ENCODE assay signal across 8 mouse cellular contexts in the genomic region with DNA sequence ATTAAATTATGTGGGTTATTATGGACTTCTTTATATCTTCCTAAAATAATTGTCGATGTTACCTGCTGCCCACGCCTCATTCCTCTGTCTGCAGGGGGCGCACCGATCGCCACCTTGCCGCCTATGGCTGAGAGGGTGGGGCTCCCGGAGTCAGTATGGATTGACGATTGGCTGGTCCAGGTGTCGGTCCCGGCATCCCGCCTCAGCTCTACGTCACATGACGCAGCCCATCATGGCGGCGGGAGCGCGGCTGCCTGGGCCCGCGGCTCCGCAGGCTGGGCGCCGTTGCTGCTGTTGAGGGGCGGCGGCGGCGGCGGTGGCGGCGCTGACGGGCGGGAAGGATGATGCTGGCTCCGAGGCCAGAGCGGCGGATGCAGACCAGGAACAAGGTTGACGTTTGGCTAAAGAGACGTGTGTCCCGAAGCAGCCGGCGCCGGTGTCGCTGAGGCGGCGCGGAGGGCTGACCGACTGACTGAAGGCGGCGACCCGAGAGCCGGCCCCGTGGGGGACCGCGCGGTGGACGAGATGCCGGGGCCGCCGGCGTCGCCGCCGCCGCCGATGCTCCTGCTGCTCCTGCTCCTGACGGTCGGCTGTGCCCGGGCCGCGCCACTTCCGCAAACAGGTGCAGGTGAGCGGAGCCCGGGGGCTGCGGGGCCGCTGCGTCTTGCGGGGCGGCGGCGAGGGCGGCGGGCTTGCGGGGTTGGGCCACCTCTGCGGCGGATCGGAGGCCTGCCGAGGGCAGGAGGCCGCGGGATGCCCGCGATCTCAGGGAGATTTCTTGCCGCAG. TPM values are rescaled to one million over a fixed set of nuclear protein-coding genes. Genes with fewer than 3 reads are reported as not detected.
DNase-seq lines count a peak whose midpoint lies in the region; ATAC-seq lines count a peak whose summit lies in the region.

A gene (plus strand): TSS at position 288 of the 787 bp plus-strand sequence.

- peak within 1 kb of the TSS; percentile 92 for H3K9ac ChIP-seq in heart, embryonic 14.5 days (ENCODE audit: low read length)
- H3K9ac ChIP-seq in liver, embryonic 13.5 days: peak within 1 kb of the TSS; percentile 97
- H3K9ac ChIP-seq in stomach, embryonic 16.5 days (ENCODE audit: low read length): peak within 1 kb of the TSS; percentile 89

- peak within 1 kb of the TSS; percentile 65 for H3K27ac ChIP-seq in brown adipose tissue, adult 24 weeks (replicated peaks; ENCODE audit: low read depth, low read length)
- peak within 1 kb of the TSS in 1 of 2 experiments; percentile 75; a peak in 2 of 4 replicates for H3K27ac ChIP-seq in heart, embryonic 14.5 days (replicated peaks in 1 of 2; ENCODE audit: control insufficient read depth in 1 of 2, insufficient read depth in 1 of 2, low read depth in 2 of 2, low read length in 2 of 2)
- peak within 1 kb of the TSS; percentile 79 for H3K27ac ChIP-seq in liver, embryonic 13.5 days
- H3K27ac ChIP-seq in stomach, embryonic 16.5 days (ENCODE audit: low read length): peak within 1 kb of the TSS; percentile 57

- under 1% methylated on average over 70 of the region's 90 CpGs for WGBS in heart, embryonic 14.5 days
- WGBS in liver, embryonic 13.5 days (ENCODE audit: insufficient replicate concordance): under 1% methylated on average over 86 of the region's 90 CpGs
- under 1% methylated on average over 88 of the region's 90 CpGs for WGBS in stomach, embryonic 16.5 days

- peak within 1 kb of the TSS; percentile 87 for H3K4me3 ChIP-seq in brown adipose tissue, adult 24 weeks (ENCODE audit: insufficient read depth, low read depth, low read length)
- H3K4me3 ChIP-seq in heart, embryonic 14.5 days (ENCODE audit: control insufficient read depth in 1 of 2, insufficient read depth in 1 of 2, low read depth in 1 of 2, low read length in 2 of 2): peak within 1 kb of the TSS; percentile 60 to 98
- H3K4me3 ChIP-seq in liver, embryonic 13.5 days (replicated peaks): peak within 1 kb of the TSS; percentile 99
- peak within 1 kb of the TSS; percentile 80 for H3K4me3 ChIP-seq in stomach, embryonic 16.5 days (replicated peaks; ENCODE audit: low read length)

- DNase-seq in CD4-positive, CD25-positive, alpha-beta regulatory T cell, adult 2 months (ENCODE audit: low read depth, low spot score): peak; percentile 98
- peak; percentile 82 for DNase-seq in fibroblast of lung, adult 2 months (ENCODE audit: low read depth)
- DNase-seq in kidney, postnatal 14 days: peak; percentile 98
- DNase-seq in liver, embryonic 13.5 days: peak; percentile 93
- DNase-seq in neural tube, embryonic 10.5 days (ENCODE audit: extremely low spot score, low spot score): peak; percentile 90

- peaks cover 12% of the 10 kb centered on the region for H3K4me1 ChIP-seq in brown adipose tissue, adult 24 weeks (ENCODE audit: control insufficient read depth, insufficient read depth, insufficient read length, low read length)
- H3K4me1 ChIP-seq in heart, embryonic 14.5 days (ENCODE audit: control insufficient read depth in 2 of 2, insufficient read depth in 2 of 2, low read length in 2 of 2): peaks cover 4 to 17% of the 10 kb centered on the region in 2 experiments
- peaks cover 48% of the 10 kb centered on the region for H3K4me1 ChIP-seq in liver, embryonic 13.5 days (replicated peaks)
- H3K4me1 ChIP-seq in stomach, embryonic 16.5 days (ENCODE audit: control insufficient read depth, insufficient read depth, low read length): peaks cover 8% of the 10 kb centered on the region; the same call in 1 of the 2 replicates

- no peaks in the 10 kb centered on the region for H3K9me3 ChIP-seq in heart, embryonic 14.5 days (ENCODE audit: control insufficient read depth, low read length)
- H3K9me3 ChIP-seq in liver, embryonic 13.5 days (replicated peaks): no peaks in the 10 kb centered on the region
- no peaks in the 10 kb centered on the region for H3K9me3 ChIP-seq in stomach, embryonic 16.5 days (replicated peaks; ENCODE audit: control insufficient read depth, low read length)

- H3K27me3 ChIP-seq in heart, embryonic 14.5 days (ENCODE audit: control insufficient read depth, insufficient read depth, low read length): no peaks in the 10 kb centered on the region
- H3K27me3 ChIP-seq in liver, embryonic 13.5 days: peaks cover 43% of the 10 kb centered on the region
- H3K27me3 ChIP-seq in stomach, embryonic 16.5 days (ENCODE audit: control insufficient read depth, insufficient read depth, low read length): no peaks in the 10 kb centered on the region

- H3K4me2 ChIP-seq in heart, embryonic 14.5 days (ENCODE audit: low read length): peak within 1 kb of the TSS; percentile 83
- peak within 1 kb of the TSS; percentile 89 for H3K4me2 ChIP-seq in liver, embryonic 13.5 days
- peak within 1 kb of the TSS; percentile 71 for H3K4me2 ChIP-seq in stomach, embryonic 16.5 days (ENCODE audit: low read depth, low read length)

- ATAC-seq in heart, embryonic 14.5 days (ENCODE audit: insufficient number of reproducible peaks, insufficient read depth, low FRiP score, low read depth): peak; percentile 98
- peak; percentile 99 for ATAC-seq in liver, embryonic 13.5 days (ENCODE audit: low read depth)
- ATAC-seq in stomach, embryonic 16.5 days (ENCODE audit: insufficient read depth, low FRiP score): peak; percentile 100

- no peaks in the 10 kb centered on the region for H3K36me3 ChIP-seq in heart, embryonic 14.5 days (ENCODE audit: control insufficient read depth, insufficient read depth, low read length)
- H3K36me3 ChIP-seq in liver, embryonic 13.5 days: no peaks in the 10 kb centered on the region
- H3K36me3 ChIP-seq in stomach, embryonic 16.5 days (ENCODE audit: control insufficient read depth, insufficient read depth, low read length): no peaks in the 10 kb centered on the region

RNA-seq across cellular contexts. Expression of the gene that starts here (rescaled TPM):
- 18.5 and 18.8 TPM in 2 replicates for polyA plus RNA-seq in brown adipose tissue, adult 24 weeks (2012; ENCODE audit: insufficient read depth, insufficient read length, missing spikeins)
- polyA plus RNA-seq in heart, embryonic 14.5 days (2014; fragmentation: Nextera tagmentation; extraction: Ambion mirVana): 4.4 and 4.7 TPM in 2 replicates
- 2.0 and 2.3 TPM in 2 replicates for polyA plus RNA-seq in liver, embryonic 13.5 days (2015; fragmentation: Nextera tagmentation; extraction: Ambion mirVana)
- polyA plus RNA-seq in stomach, embryonic 16.5 days (2015; fragmentation: Nextera tagmentation; extraction: Ambion mirVana): 6.5 TPM in 2 replicates
